Mouse (Mus musculus): Measurements from ENCODE around the gene Ormdl3. TPM values are rescaled to one million over a fixed set of nuclear protein-coding genes. Genes with fewer than 3 reads are reported as not detected.
"Not testable (repeated sequence)": the region's sequence is repeated elsewhere in the genome, so short reads cannot be mapped to it uniquely, and the experiment has no call there.

The Ormdl3 gene
- polyA plus RNA-seq (2016; fragmentation: Nextera tagmentation; extraction: Ambion mirVana), result 46.9 and 55.0 TPM in 2 replicates

DNA sequence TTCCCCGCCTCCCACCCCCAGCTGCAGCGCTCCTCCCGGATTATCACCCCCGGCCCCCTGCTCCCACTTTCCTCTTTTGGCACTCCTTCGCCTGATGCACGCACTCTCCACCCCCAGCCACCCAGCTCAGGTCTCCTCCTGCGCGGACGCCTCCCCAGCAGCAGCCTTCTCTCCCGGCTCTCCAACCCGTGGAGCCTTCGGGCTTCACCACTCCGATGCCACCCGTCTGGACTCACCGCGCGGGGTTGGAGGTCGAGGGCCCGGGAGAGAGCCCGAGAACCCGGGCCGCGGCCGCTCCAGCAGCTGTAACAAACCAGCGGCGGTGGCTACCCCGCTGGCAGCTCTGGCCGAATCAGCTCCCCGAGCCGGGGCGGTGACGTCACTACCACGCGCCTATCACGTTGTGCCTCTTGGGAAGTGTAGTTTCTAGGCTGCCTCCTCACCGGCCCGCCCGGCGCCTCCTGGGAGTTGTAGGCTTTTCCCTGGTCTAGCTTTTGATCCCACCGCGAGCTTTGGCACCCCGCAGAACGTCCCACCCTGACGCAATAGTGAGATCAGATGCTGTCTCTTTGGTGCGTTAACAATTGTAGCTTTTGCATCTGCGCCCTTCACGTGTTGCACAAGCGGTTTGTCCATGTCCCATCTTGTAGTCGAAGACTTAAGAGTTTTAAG lies at the start of gene Ormdl3:
Ormdl3 (minus strand) TSS at position 477 of the 672 bp plus-strand sequence.
- peaks cover 10% of the 10 kb centered on the region; the same call in 1 of the 2 replicates for H3K27me3 ChIP-seq (ENCODE audit: low read depth, poor library complexity, severe bottlenecking)
- H3K27ac ChIP-seq, result peak within 1 kb of the TSS; percentile 89
- under 1% methylated on average over 49 of the region's 49 CpGs for WGBS
- H3K4me3 ChIP-seq, result peak within 1 kb of the TSS; percentile 94
- peak; percentile 100 for DNase-seq (ENCODE audit: low spot score)
- H3K9me3 ChIP-seq (replicated peaks), result no peaks in the 10 kb centered on the region
- peaks cover 42% of the 10 kb centered on the region for H3K4me1 ChIP-seq
- peaks cover 27% of the 10 kb centered on the region for H3K36me3 ChIP-seq

DNA sequence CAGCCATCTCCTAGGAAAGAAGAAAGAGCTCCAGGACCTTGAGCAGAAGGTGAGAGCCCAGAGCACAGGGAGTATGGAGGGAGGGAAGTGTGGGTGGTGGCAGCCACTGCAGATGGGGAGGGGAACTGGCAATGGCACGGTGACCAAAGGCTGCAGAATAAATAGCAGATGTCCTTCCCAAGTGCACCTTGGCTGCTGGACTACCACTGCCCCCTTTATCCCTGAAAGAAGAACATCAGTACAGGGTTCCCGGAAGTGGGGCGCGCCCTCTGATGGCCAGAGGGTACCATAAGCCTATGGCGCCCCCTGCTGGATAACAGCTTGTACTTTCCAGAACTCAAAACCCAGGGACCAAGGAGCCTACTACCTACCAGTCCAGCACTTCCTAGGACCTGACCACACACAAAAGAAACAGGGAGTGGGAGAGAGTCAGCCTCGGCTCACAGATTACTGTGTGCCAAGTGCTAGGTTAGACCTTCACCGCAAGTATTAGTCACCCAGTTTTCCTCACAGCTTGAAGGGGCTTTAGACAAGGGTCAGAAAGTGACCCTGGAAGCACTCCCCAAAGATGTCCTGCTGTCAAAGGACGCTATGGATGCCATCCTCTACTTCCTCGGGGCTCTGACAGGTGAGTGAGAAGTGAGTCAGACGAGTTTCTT lies 48.3 kb upstream of the Ormdl3 start:
- H3K27me3 ChIP-seq (ENCODE audit: low read depth, poor library complexity, severe bottlenecking); H3K4me3 ChIP-seq; H3K27ac ChIP-seq; H3K4me1 ChIP-seq; H3K9me3 ChIP-seq (replicated peaks); H3K36me3 ChIP-seq: not testable (repeated sequence)
- 36% methylated on average over 10 of the region's 10 CpGs for WGBS
- peak; percentile 37 for DNase-seq (ENCODE audit: low spot score)

- H3K36me3 ChIP-seq, result no peaks in the 10 kb centered on the region
- H3K27ac ChIP-seq, result no peak overlapping the region
- 0 out of 2 replicates have a peak, but pooled peaks cover 5% of the 10 kb centered on the region for H3K27me3 ChIP-seq (ENCODE audit: low read depth, poor library complexity, severe bottlenecking)
- H3K4me1 ChIP-seq, result no peaks in the 10 kb centered on the region
- no peak for DNase-seq (ENCODE audit: low spot score)
- 89% methylated on average over 5 of the region's 5 CpGs for WGBS
- no peaks in the 10 kb centered on the region for H3K9me3 ChIP-seq (replicated peaks)
- H3K4me3 ChIP-seq, result no peak overlapping the region
These were observed 43.5 kb upstream of the Ormdl3 start for GRCm38 (mm10) chr11:98630646-98631045.

DNA sequence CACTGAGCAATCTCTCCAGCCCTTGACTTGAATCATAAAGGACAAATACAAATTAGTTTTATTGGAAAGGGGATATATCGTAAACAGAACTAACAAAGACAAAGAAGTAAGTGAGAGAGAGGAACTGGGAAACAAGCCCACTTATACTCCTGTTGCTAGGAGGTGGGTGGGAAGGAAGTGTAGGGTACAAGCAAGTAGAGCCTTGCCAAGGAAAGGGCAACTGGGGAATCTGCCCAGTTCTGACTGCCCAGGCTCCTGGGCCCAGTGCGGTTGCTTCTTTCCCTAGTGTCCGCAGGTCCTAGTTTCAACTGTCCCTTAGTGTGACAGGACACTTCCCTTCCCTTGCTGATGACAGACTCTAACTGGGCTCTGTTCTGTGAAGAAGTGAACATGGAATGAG lies 41.5 kb upstream of the Ormdl3 start:
- Histone ChIP-seq H3K4me3 (no peak overlapping the region), H3K4me1 (no peaks in the 10 kb centered on the region), H3K27ac (no peak overlapping the region), H3K36me3 (no peaks in the 10 kb centered on the region), H3K27me3 (ENCODE audit: low read depth, poor library complexity, severe bottlenecking) (0 out of 2 replicates have a peak, but pooled peaks cover 5% of the 10 kb centered on the region), H3K9me3 (replicated peaks) (no peaks in the 10 kb centered on the region)
- no peak for DNase-seq (ENCODE audit: low spot score)
- WGBS, result 95% methylated on average over 3 of the region's 3 CpGs

GRCm38 (mm10) chr11:98625611-98626410 lies 38.6 kb upstream of the Ormdl3 start, which contains the start of the genes Gm12355 and Gsdma3:
Gene Gm12355 (minus strand): TSS chr11:98625661.
Gene Gsdma3 (plus strand): TSS chr11:98626360.
- Histone ChIP-seq H3K9me3 (replicated peaks) (no peaks in the 10 kb centered on the region), H3K4me3 (no peak within 1 kb of the TSS), H3K36me3 (no peaks in the 10 kb centered on the region), H3K4me1 (no peaks in the 10 kb centered on the region), H3K27ac (no peak within 1 kb of the TSS), H3K27me3 (ENCODE audit: low read depth, poor library complexity, severe bottlenecking) (0 out of 2 replicates have a peak, but pooled peaks cover 3% of the 10 kb centered on the region)
- 90% methylated on average over 10 of the region's 10 CpGs for WGBS
- DNase-seq (ENCODE audit: low spot score), result no peak

DNA sequence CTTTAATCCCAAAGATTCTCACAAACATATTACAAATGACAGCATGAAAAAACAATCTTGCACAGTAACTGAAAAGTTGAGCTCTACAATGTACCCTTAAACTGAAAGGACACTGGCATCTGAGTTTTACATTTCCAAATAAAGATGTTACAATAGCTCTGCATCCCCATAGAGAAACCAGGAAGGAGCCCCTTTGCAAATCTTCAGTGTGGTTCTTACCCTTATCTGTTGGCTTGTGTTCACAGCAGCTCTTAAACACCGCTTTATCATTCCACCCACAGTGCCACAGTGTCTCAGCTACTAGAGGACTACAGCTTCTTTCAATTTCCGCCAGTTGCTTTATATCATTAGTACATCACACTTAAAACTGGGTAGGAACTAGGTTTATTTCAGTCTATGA lies 37.2 kb upstream of the Ormdl3 start:
- H3K36me3 ChIP-seq; H3K9me3 ChIP-seq (replicated peaks); H3K27me3 ChIP-seq (ENCODE audit: low read depth, poor library complexity, severe bottlenecking); H3K27ac ChIP-seq; H3K4me1 ChIP-seq; DNase-seq (ENCODE audit: low spot score); H3K4me3 ChIP-seq: not testable (repeated sequence)
- WGBS, result 98% methylated on average over 2 of the region's 2 CpGs

GRCm38 (mm10) chr11:98623981-98624380 lies 36.8 kb upstream of the Ormdl3 start:
- H3K27ac ChIP-seq; DNase-seq (ENCODE audit: low spot score); H3K4me3 ChIP-seq; H3K9me3 ChIP-seq (replicated peaks); H3K36me3 ChIP-seq; H3K27me3 ChIP-seq (ENCODE audit: low read depth, poor library complexity, severe bottlenecking); H3K4me1 ChIP-seq: not testable (repeated sequence)
- 81% methylated on average over 6 of the region's 6 CpGs for WGBS

- no peaks in the 10 kb centered on the region for H3K36me3 ChIP-seq
- no peak overlapping the region for H3K27ac ChIP-seq
- H3K4me3 ChIP-seq, result no peak overlapping the region
- no peaks in the 10 kb centered on the region for H3K4me1 ChIP-seq
- DNase-seq (ENCODE audit: low spot score), result no peak
- 96% methylated on average over 13 of the region's 13 CpGs for WGBS
- H3K9me3 ChIP-seq (replicated peaks), result no peaks in the 10 kb centered on the region
- H3K27me3 ChIP-seq (ENCODE audit: low read depth, poor library complexity, severe bottlenecking), result no peaks in the 10 kb centered on the region
These were observed 33.6 kb upstream of the Ormdl3 start for GRCm38 (mm10) chr11:98620791-98621190.

DNA sequence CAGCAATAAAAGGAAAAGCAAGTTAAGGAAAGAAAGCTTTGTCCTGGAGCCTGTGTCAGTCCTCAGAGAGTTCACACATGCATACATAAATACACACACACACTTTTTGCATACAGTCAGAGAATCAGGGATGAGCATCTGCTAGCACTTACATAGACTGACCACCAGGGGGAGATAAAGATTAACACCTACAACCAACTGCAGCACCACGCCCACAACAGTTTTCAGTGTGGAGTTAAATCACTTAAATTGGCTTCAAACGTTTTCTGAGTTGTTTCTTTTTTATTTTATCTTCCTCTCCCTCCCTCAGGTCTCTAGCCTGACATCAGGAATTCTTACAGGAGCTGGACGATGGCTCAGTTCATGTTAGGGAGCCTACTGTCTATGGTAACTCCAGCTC lies 19.6 kb upstream of the Ormdl3 start:
- H3K4me1 ChIP-seq, result peaks cover 9% of the 10 kb centered on the region
- no peak overlapping the region for H3K4me3 ChIP-seq
- WGBS, result 16% methylated on average over 3 of the region's 3 CpGs
- H3K36me3 ChIP-seq, result no peaks in the 10 kb centered on the region
- no peak for DNase-seq (ENCODE audit: low spot score)
- no peaks in the 10 kb centered on the region for H3K9me3 ChIP-seq (replicated peaks)
- peaks cover 19% of the 10 kb centered on the region; the same call in 1 of the 2 replicates for H3K27me3 ChIP-seq (ENCODE audit: low read depth, poor library complexity, severe bottlenecking)
- H3K27ac ChIP-seq, result no peak overlapping the region

- not testable (repeated sequence) for DNase-seq (ENCODE audit: low spot score); H3K4me3 ChIP-seq; H3K27ac ChIP-seq; H3K9me3 ChIP-seq (replicated peaks); H3K36me3 ChIP-seq
- peaks cover 38% of the 10 kb centered on the region for H3K27me3 ChIP-seq (ENCODE audit: low read depth, poor library complexity, severe bottlenecking)
- peaks cover 11% of the 10 kb centered on the region for H3K4me1 ChIP-seq
- 65% methylated on average over 6 of the region's 6 CpGs for WGBS
These were observed 17.7 kb upstream of the Ormdl3 start for GRCm38 (mm10) chr11:98604911-98605310.

- no peaks in the 10 kb centered on the region for H3K36me3 ChIP-seq
- H3K4me3 ChIP-seq, result no peak overlapping the region
- peaks cover 14% of the 10 kb centered on the region for H3K4me1 ChIP-seq
- DNase-seq (ENCODE audit: low spot score), result no peak
- peaks cover 44% of the 10 kb centered on the region for H3K27me3 ChIP-seq (ENCODE audit: low read depth, poor library complexity, severe bottlenecking)
- no peak overlapping the region for H3K27ac ChIP-seq
- WGBS, result 85% methylated on average over 2 of the region's 2 CpGs
- H3K9me3 ChIP-seq (replicated peaks), result no peaks in the 10 kb centered on the region
These were observed 16.8 kb upstream of the Ormdl3 start for GRCm38 (mm10) chr11:98603953-98604352.

- Histone ChIP-seq H3K4me3 (peak overlapping the region; percentile 49), H3K27me3 (ENCODE audit: low read depth, poor library complexity, severe bottlenecking) (peaks cover 58% of the 10 kb centered on the region)
- peak; percentile 69 for DNase-seq (ENCODE audit: low spot score)
These were observed 15.0 kb upstream of the Ormdl3 start for GRCm38 (mm10) chr11:98602090-98602690.

More at GRCm38 (mm10) chr11:98602090-98602690, 15.0 kb upstream of the Ormdl3 start:
- 2% methylated on average over 19 of the region's 20 CpGs for WGBS
- Histone ChIP-seq H3K4me1 (peaks cover 15% of the 10 kb centered on the region), H3K9me3 (replicated peaks) (no peaks in the 10 kb centered on the region), H3K27ac (peak overlapping the region; percentile 36), H3K36me3 (no peaks in the 10 kb centered on the region)

Data from limb, embryonic 10.5 days (tissue).